Mouse (Mus musculus) adrenal gland, adult 2 months (tissue): ENCODE measurements around the gene Tbx2. TPM values are rescaled to one million over a fixed set of nuclear protein-coding genes. Genes with fewer than 3 reads are reported as not detected.

Experiments used
- DNase-seq: peaks from one replicate; pipeline ENCODE4 v3.0.0; 2021
- polyA plus RNA-seq: library from polyadenylated mRNA; depleted of rRNA; stranded (reverse); fragments of >200 nt; gene quantifications from 2 replicates; pipeline ENCODE4 v1.2.3, GENCODE M21; 2012
- total RNA-seq, 2 experiments: library from RNA; stranded (reverse); gene quantifications; 2 replicates each; pipeline ENCODE4 v1.2.3; 2021

The Tbx2 gene
- total and polyA plus RNA-seq, 3 experiments = 16.8 to 54.5 (median 29.0) TPM

- peak; percentile 52 for DNase-seq
These were observed 7.9 kb downstream of the Tbx2 start for GRCm38 (mm10) chr11:85840031-85840802.

- DNase-seq = no peak
These were observed 8.4 kb downstream of the Tbx2 start for GRCm38 (mm10) chr11:85840803-85841145.

GRCm38 (mm10) chr11:85841211-85841681 is 8.9 kb downstream of the Tbx2 start:
- DNase-seq = peak; percentile 33

GRCm38 (mm10) chr11:85841980-85842379 is 9.6 kb downstream of the Tbx2 start:
- peak; percentile 84 for DNase-seq

GRCm38 (mm10) chr11:85842596-85843346 is 10.4 kb downstream of the Tbx2 start:
- DNase-seq = peak; percentile 33

DNA sequence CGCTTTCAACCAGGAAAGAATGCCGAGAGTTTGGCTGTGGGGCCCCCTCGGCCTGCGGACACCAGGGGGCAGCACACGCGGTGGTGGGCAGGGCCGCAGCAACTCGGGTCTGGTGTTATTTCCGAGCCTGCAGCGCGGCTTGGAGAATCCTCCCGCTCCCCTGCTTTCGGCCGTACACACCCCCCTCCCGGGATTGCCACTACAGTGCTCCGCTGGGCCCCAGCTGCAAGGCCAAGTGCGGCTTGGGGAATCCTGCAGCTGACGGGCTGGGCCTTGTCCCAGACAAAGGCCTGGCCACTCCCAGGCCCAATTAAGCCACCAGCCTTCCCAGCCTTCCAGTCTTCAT is 11.0 kb downstream of the Tbx2 start:
- DNase-seq = peak; percentile 90

DNA sequence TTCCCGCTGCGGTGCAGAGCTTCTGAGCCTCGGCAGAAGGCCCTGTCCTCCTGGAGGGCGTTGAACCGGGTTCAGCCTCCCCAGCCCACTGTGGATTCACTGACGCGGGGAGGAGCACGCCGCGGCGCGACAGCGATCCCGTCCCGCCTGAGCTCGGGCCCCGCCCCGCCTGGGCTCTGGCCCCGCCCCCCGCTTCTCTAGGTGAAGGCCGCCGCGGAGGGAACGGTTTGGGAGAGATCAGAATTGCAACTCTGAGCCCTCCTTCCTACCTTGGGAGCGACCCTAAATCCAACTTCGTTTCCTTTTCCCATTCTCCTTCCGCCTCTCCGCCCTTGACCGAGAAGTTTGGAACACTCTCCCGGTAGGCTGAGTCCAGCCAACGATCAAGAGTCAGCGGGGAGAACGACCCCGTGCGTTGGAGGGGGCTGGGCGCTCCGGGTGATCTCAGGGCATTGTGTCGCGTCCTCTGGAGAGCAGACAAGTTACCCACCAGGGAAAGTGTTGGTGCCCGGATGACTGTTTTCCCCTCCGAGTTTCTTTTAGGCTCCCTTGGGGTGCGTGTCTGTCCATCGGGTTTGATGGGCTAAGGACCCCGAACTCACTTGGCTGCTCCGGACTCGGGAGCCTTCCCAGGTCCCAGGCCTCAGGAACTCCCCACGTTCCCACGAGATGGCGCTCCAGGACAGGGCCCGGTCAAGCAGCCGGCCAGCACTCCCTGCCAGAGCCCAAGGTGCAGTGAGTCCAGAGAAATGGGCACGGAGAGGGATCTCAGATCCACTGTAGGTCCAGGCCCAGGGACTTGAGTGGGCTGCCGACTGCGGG is 12.0 kb downstream of the Tbx2 start:
- peak; percentile 95 for DNase-seq

DNA sequence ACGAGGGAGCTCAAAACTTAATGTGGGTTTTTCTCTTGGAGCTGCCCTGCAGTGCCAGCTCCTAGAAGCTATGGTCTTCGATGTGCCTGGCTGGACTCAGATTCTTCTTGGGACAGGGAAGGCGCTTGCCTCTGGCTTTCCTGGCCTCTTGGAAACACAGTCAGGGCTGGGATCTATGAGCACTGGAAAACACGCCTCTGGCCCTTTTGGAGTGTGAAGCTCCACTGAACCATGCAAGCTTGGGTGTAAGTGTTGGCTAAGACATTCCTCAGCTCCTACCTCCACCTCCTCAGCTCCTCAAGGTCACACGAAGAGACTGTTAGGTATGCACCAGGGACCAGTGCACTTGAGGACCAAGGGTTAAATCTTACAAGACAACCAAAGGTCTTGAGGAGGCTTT is 12.6 kb downstream of the Tbx2 start:
- DNase-seq = no peak

DNA sequence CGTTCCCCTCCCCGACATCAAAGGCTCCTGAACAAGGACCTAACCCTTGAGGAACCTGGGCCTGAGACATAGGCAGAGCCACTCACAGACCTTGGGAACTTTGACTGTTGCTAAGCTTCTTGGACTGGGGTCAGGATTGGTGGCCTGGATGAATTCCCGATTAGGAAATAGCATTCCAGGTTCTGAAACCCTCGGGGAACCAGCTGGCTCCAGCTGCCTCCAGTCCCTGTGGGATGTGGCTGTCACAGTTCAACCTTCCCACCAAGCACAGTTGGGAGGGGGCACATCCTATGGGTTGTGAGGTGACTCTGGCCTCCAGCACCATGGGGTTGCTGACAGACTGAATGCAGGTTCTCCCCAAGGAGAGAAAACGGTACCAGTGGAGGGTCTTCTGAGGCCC is 13.6 kb downstream of the Tbx2 start:
- DNase-seq = peak; percentile 47

GRCm38 (mm10) chr11:85846509-85846908 is 14.2 kb downstream of the Tbx2 start:
- peak; percentile 56 for DNase-seq

- peak; percentile 85 for DNase-seq
These were observed 16.7 kb downstream of the Tbx2 start for GRCm38 (mm10) chr11:85849037-85849436.

DNA sequence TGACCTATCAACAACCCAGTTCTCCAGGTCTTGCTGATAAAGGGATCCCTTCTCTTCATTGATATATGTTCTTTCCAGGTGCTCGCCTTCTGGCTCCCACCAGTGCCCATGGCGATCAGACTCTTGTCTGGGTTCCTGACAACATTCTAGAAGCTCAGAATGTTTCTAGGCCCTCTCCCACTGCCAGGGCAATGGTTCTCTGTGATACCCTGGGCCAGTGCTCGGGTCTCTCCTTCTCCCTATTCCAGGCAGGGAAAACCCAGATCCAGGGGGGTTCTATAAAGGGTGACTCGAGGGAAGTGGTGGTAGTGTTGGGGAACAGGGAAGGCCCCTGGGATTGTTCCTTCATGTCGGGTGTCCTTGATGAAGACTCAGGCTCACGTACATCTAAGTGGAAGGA is 17.9 kb downstream of the Tbx2 start, which contains the start of gene Gm11444:
Gene Gm11444 (minus strand): TSS at position 101 of the 400 bp plus-strand sequence.
- no peak for DNase-seq

DNA sequence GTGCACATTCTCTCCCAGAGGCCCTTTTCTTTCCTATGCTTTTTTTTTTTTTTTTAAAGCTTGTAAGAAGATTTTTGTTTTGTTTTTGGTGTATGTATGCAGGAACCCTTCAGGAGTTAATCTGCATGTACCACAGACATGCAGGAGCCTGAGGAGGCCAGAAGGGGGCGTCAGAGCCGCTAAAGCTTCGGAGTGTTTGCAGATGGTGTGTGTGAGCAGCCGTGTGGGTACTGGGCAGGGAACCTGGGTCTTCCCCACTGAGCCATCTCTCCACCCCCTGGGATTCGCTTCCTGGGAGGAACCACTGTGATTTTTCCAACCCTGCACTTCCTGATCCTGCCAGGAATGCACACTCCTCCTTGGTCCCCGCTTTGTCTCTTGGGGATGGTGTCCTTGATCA is 18.4 kb downstream of the Tbx2 start:
- DNase-seq = no peak

DNA sequence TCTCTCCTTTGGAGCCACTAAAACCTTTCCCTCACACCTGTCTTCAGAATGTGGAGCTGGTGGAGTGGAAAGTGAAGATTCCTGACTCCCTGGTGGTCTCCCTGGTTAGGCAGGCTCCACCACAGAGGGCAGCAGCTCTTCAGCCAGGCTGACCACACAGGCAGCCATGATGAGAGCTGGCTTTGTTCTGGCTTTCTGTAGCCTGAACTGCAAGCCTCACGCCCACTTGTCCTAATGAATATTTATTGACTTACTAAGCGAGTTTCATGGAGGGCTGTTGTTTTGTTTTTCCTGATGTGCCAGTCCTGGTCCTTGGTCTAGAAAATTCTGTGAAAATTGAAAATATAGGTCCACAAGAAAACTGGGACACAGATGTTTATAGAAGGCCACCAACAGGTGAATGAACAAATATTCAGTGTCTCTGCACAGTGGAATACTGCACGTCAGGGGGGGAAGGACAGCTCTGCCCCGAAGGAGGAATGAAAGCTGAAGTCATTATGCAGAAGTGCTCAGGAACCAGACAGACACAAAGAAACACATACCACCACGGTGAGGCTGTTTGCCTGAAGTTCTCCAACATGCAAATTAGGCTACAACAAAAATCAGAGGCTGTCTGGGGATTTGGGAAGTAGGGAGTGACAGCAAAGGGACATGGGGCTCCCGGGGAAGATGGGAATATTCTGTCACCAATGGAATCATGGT is 25.8 kb downstream of the Tbx2 start:
- no peak for DNase-seq

DNA sequence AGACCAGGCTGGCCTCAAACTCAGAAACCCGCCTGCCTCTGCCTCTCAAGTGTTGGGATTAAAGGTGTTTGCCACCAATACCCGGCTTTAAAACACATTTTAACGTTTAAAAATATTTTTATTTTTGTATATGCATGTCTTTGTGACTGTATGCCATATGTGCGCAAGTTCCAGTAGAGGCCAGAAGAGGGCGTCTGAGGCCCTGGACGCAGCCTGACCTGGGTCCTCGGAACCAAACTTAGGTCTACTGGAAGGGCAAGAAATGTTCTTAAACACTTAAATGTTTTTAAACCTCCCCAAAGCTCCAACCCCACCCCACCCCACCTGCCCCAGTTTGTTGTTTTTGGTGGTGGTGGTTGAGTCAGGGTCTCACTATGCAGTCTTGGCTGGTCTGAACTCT is 32.0 kb downstream of the Tbx2 start:
- DNase-seq = no peak

GRCm38 (mm10) chr11:85876059-85876788 is 43.9 kb downstream of the Tbx2 start:
- no peak for DNase-seq

- no peak for DNase-seq
These were observed 52.1 kb downstream of the Tbx2 start for GRCm38 (mm10) chr11:85884498-85884897.

DNA sequence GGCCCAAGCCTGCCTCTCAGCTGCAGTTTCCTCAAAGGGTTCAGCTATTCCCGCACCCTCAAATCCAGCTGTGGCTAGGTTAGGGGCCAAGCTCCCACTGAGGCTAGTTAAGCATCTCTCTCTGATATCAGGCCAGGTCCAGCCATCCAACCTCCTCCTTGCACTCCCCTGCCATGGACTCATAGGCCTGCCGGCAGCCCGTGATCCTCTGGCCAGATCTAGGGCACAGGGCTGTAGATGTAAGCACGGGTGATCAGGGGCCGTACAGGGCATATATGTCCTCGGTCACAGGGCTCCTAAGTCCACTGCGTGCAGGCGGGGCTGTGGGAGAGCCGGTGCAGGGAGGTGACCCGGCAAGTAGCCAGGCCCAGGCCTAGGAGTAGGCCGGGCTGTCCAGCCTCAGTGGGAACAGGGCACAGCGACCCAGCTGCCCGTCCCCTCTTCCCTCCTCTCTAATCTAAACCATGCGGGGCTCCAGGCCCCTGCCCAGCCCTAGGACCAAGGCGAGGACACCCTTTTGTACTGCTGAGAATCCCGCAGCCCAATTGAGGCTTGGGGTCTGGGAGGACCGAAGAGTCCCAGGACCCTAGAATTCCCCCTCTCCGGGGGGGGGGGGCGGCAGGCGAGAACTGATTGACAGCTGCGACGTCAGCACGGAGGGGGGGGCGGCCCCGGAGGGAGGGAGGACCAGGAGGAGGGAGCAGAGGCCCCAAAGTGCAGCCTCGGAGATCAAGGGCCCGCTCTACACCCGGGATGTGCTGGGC is 53.5 kb downstream of the Tbx2 start, which contains the start of gene Tbx4:
Gene Tbx4 (plus strand): TSS at position 758 of the 764 bp plus-strand sequence.
- no peak for DNase-seq

- DNase-seq = no peak
These were observed 54.1 kb downstream of the Tbx2 start for GRCm38 (mm10) chr11:85886429-85886785.

DNA sequence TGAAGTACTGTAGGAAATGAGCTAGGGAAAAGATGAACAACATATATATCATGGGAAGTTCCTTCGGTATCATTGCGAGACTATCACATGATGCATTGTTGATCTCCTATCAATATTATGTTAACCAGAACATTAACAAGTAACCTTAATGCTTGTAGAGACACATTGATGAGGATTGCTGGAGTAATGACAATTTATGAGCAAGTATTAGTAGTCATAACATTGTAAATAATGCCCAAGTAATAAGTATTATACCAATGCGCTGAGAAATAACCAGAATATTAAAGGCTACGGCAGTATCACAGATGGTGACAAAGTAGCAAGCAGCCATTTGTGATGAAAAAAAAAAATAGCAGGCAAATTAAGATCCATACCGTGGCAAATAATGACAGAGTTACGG is 54.9 kb downstream of the Tbx2 start:
- no peak for DNase-seq
